Mouse (Mus musculus): ENCODE measurements at regions not wholly inside any gene's neighbourhood (a gene's known extent, or its start where the extent isn't known, plus 50 kb on each side); places are given as distances from the start of the nearest gene placed in this dataset.
A peak's percentile ranks its signal among the peaks of the same experiment; 100 is the strongest.

DNA sequence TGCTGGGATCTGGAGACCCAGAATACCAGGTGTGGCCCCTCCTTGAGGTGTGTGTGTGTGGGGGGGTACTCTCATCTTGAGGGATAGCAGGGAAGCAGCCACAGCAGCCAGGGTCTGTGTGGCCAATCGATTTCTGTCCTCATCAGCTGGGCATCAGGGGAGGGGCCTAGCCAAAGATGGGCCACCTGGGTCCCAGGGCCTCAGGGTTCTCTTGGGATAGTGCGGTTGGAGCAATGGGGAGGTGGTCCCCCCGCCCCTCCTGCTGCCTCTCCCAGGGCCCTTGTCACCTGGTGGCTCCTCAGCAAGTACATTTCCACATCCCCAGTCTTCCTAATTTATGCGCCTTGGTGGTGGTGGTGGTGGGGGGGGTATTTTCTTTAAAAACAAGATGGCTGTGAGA is 55.4 kb downstream of the Uncx start:
- Histone ChIP-seq H3K27me3 (ENCODE audit: control insufficient read depth, insufficient read depth, low read length) (peaks cover 21% of the 10 kb centered on the region), H3K4me3 (ENCODE audit: low read depth, low read length) (no peak overlapping the region), H3K27ac (ENCODE audit: insufficient read depth, low read depth, low read length) (no peak overlapping the region), H3K4me1 (ENCODE audit: control insufficient read depth, insufficient read depth, insufficient read length, low read length) (peaks cover 2% of the 10 kb centered on the region; the same call in 1 of the 2 replicates), H3K36me3 (ENCODE audit: control insufficient read depth, insufficient read depth, low read length) (no peaks in the 10 kb centered on the region)
- 44% methylated on average over 4 of the region's 4 CpGs for WGBS
- no peak for TF ChIP-seq CTCF (IDR thresholded peaks at IDR 0.05; ENCODE audit: extremely low read depth, insufficient read length, insufficient replicate concordance, low read depth, low read length)
- no peak for TF ChIP-seq POLR2A (IDR thresholded peaks at IDR 0.05; ENCODE audit: low read depth, low read length)

DNA sequence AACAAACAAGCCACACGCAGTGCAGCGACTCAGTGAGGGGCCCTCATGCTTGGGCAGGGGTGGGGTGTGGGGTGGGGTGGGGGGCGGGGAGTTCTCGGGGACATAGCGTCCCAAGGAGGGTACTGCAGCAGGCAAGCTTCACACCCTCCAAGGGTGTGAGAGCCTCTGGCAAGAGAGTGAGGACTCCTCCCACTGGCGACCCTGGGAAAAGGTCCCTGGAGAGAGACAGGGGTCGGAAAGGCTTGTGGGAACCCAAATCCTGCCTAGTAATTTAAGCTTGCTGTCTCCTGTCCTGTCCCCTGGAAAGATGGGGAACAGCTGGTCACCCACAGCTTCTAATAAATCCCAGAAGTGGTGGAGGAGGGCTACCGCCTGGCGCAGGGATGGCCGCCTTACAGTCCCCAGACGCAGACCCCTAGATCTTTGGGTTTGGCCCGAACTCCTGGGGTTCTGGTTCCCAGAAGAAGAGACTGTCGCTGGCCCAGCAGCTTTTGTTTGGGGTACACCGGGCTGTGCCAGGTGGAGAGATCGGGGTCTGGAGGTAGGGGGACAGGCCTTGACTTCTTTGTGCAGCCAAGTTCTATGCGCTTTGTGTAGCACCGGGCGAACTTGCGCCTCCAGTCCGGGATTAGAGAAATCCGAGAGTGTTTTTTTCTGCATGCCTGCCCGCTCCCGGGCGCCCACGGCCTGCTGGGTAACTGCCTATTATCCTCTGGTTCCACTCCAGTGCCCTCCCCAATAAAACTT is 56.1 kb downstream of the Uncx start:
- Histone ChIP-seq H3K27ac (ENCODE audit: insufficient read depth, low read depth, low read length) (no peak overlapping the region), H3K4me1 (ENCODE audit: control insufficient read depth, insufficient read depth, insufficient read length, low read length) (peaks cover 2% of the 10 kb centered on the region; the same call in 1 of the 2 replicates), H3K36me3 (ENCODE audit: control insufficient read depth, insufficient read depth, low read length) (no peaks in the 10 kb centered on the region), H3K27me3 (ENCODE audit: control insufficient read depth, insufficient read depth, low read length) (peaks cover 16% of the 10 kb centered on the region; the same call in 1 of the 2 replicates), H3K4me3 (ENCODE audit: low read depth, low read length) (peak overlapping the region; percentile 37)
- TF ChIP-seq CTCF (IDR thresholded peaks at IDR 0.05; ENCODE audit: extremely low read depth, insufficient read length, insufficient replicate concordance, low read depth, low read length) (no peak), POLR2A (IDR thresholded peaks at IDR 0.05; ENCODE audit: low read depth, low read length) (no peak)
- WGBS: 3% methylated on average over 25 of the region's 25 CpGs

- 7% methylated on average over 15 of the region's 15 CpGs for WGBS
- Histone ChIP-seq H3K27ac (ENCODE audit: insufficient read depth, low read depth, low read length) (no peak overlapping the region), H3K36me3 (ENCODE audit: control insufficient read depth, insufficient read depth, low read length) (no peaks in the 10 kb centered on the region), H3K4me3 (ENCODE audit: low read depth, low read length) (no peak overlapping the region), H3K4me1 (ENCODE audit: control insufficient read depth, insufficient read depth, insufficient read length, low read length) (peaks cover 2% of the 10 kb centered on the region; the same call in 1 of the 2 replicates), H3K27me3 (ENCODE audit: control insufficient read depth, insufficient read depth, low read length) (peaks cover 16% of the 10 kb centered on the region; the same call in 1 of the 2 replicates)
- TF ChIP-seq POLR2A (IDR thresholded peaks at IDR 0.05; ENCODE audit: low read depth, low read length) (no peak), CTCF (IDR thresholded peaks at IDR 0.05; ENCODE audit: extremely low read depth, insufficient read length, insufficient replicate concordance, low read depth, low read length) (no peak)
Measured at GRCm38 (mm10) chr5:139600213-139600612, 56.9 kb downstream of the Uncx start.

GRCm38 (mm10) chr5:139602860-139603259 is 59.6 kb downstream of the Uncx start:
- no peaks in the 10 kb centered on the region for H3K36me3 ChIP-seq (ENCODE audit: control insufficient read depth, insufficient read depth, low read length)
- TF ChIP-seq CTCF (IDR thresholded peaks at IDR 0.05; ENCODE audit: extremely low read depth, insufficient read length, insufficient replicate concordance, low read depth, low read length) (no peak), POLR2A (IDR thresholded peaks at IDR 0.05; ENCODE audit: low read depth, low read length) (no peak)
- peaks cover 16% of the 10 kb centered on the region; the same call in 1 of the 2 replicates for H3K27me3 ChIP-seq (ENCODE audit: control insufficient read depth, insufficient read depth, low read length)
- peaks cover 2% of the 10 kb centered on the region; the same call in 1 of the 2 replicates for H3K4me1 ChIP-seq (ENCODE audit: control insufficient read depth, insufficient read depth, insufficient read length, low read length)
- no peak overlapping the region for H3K4me3 ChIP-seq (ENCODE audit: low read depth, low read length)
- 79% methylated on average over 4 of the region's 4 CpGs for WGBS
- H3K27ac ChIP-seq (ENCODE audit: insufficient read depth, low read depth, low read length): no peak overlapping the region

DNA sequence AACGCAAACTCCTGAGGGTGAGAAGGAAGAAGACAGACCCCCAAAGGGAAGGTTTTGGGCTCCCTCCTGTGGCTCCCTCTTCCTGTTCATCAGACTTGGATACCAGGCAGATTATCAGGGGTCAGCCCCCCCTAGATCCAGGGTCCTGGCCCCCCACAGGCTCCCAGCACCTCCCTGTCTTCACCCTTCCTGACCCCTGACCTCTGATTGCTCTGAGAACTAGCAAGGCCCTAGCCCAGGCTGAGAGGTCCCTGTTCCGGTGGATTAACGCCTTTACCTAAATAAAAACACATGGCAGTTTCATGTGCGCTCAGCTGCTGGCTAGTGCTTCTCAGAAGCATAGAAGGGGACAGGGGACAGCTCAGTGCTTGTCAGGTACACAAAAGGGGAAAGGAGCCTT is 60.2 kb downstream of the Uncx start:
- Histone ChIP-seq H3K27ac (ENCODE audit: insufficient read depth, low read depth, low read length) (no peak overlapping the region), H3K27me3 (ENCODE audit: control insufficient read depth, insufficient read depth, low read length) (peaks cover 14% of the 10 kb centered on the region; the same call in 1 of the 2 replicates), H3K4me3 (ENCODE audit: low read depth, low read length) (no peak overlapping the region), H3K36me3 (ENCODE audit: control insufficient read depth, insufficient read depth, low read length) (no peaks in the 10 kb centered on the region), H3K4me1 (ENCODE audit: control insufficient read depth, insufficient read depth, insufficient read length, low read length) (peaks cover 2% of the 10 kb centered on the region; the same call in 1 of the 2 replicates)
- 56% methylated on average over 4 of the region's 4 CpGs for WGBS
- TF ChIP-seq POLR2A (IDR thresholded peaks at IDR 0.05; ENCODE audit: low read depth, low read length): no peak

GRCm38 (mm10) chr5:139604327-139604726 is 61.0 kb downstream of the Uncx start:
- H3K36me3 ChIP-seq (ENCODE audit: control insufficient read depth, insufficient read depth, low read length): no peaks in the 10 kb centered on the region
- peaks cover 2% of the 10 kb centered on the region; the same call in 1 of the 2 replicates for H3K4me1 ChIP-seq (ENCODE audit: control insufficient read depth, insufficient read depth, insufficient read length, low read length)
- no peak for TF ChIP-seq CTCF (IDR thresholded peaks at IDR 0.05; ENCODE audit: extremely low read depth, insufficient read length, insufficient replicate concordance, low read depth, low read length)
- no peak for TF ChIP-seq POLR2A (IDR thresholded peaks at IDR 0.05; ENCODE audit: low read depth, low read length)
- WGBS: 51% methylated on average over 4 of the region's 4 CpGs
- no peak overlapping the region for H3K4me3 ChIP-seq (ENCODE audit: low read depth, low read length)
- H3K27ac ChIP-seq (ENCODE audit: insufficient read depth, low read depth, low read length): no peak overlapping the region
- H3K27me3 ChIP-seq (ENCODE audit: control insufficient read depth, insufficient read depth, low read length): peaks cover 9% of the 10 kb centered on the region; the same call in 1 of the 2 replicates

GRCm38 (mm10) chr5:139610610-139611520 is 67.6 kb downstream of the Uncx start:
- no peaks in the 10 kb centered on the region for H3K36me3 ChIP-seq (ENCODE audit: control insufficient read depth, insufficient read depth, low read length)
- H3K27me3 ChIP-seq (ENCODE audit: control insufficient read depth, insufficient read depth, low read length): no peaks in the 10 kb centered on the region
- H3K27ac ChIP-seq (ENCODE audit: insufficient read depth, low read depth, low read length): no peak overlapping the region
- WGBS: 84% methylated on average over 28 of the region's 28 CpGs
- no peak overlapping the region for H3K4me3 ChIP-seq (ENCODE audit: low read depth, low read length)
- TF ChIP-seq POLR2A (IDR thresholded peaks at IDR 0.05; ENCODE audit: low read depth, low read length) (no peak), CTCF (IDR thresholded peaks at IDR 0.05; ENCODE audit: extremely low read depth, insufficient read length, insufficient replicate concordance, low read depth, low read length) (no peak)
- H3K4me1 ChIP-seq (ENCODE audit: control insufficient read depth, insufficient read depth, insufficient read length, low read length): no peaks in the 10 kb centered on the region
